Mouse (Mus musculus) CD4-positive, CD25-positive, alpha-beta regulatory T cell (primary cell): ENCODE results near the gene Trim52. TPM values are rescaled to one million over a fixed set of nuclear protein-coding genes. Genes with fewer than 3 reads are reported as not detected.

Experiments used
- polyA plus RNA-seq: library from polyadenylated mRNA; unstranded; fragments of 100-300 nt; shearing (Covaris generic); gene quantifications from one replicate; pipeline ENCODE4 v1.2.1, GENCODE M21; 2017

The Trim52 gene
- not detected for polyA plus RNA-seq

GRCm38 (mm10) chr14:106105980-106106379 is at the start of gene Trim52:
Gene Trim52, plus strand, starts transcription at chr14:106106198.

Other genes with a start within 250 kb of the Trim52 start
- gene Spry2, start 209.4 kb upstream of the Trim52 start, polyA plus RNA-seq = 0.08 TPM